ENCODE assay signal across 8 mouse cellular contexts in the genomic region with DNA sequence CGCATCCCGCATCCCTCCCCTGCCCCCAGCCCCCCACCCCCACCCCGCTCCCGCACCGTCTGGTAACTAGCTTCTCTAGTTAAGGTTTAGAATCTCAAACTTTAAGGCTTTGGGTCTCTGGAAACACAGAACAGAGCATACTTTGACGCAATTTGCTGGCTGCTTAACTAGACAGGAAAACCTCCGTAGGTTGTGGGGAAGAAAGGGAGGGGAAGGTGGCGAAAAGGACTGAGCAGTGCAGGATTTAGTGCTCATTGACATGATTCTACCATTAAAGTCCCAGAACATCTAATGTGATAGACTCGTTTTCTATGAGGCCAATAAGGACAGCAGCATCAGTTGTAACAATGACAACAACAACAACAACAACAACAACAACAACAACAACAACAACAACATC. TPM values are rescaled to one million over a fixed set of nuclear protein-coding genes. Genes with fewer than 3 reads are reported as not detected.
DNase-seq lines count a peak whose midpoint lies in the region; ATAC-seq and TF ChIP-seq lines count a peak whose summit lies in the region.
"Had no signal": no experiment of that assay in that cellular context is flagged by ENCODE, and none has a peak within 500 bp of the region (broad histone marks: within the 10 kb centered on the region; RNA-seq: fewer than 3 reads in every experiment).

No protein-coding gene starts in this region.

- no peak for TF ChIP-seq EP300 in stomach, postnatal 0 days (optimal IDR thresholded peaks at IDR 0.05)

- H3K4me2 ChIP-seq in lung, embryonic 15.5 days: peak overlapping the region; percentile 82
- peak overlapping the region; percentile 96 for H3K4me2 ChIP-seq in forebrain, embryonic 14.5 days (ENCODE audit: low read length)
- H3K4me2 ChIP-seq in liver, embryonic 12.5 days: peak overlapping the region; percentile 37; the same call in 1 of the 2 replicates
- peak overlapping the region; percentile 64 for H3K4me2 ChIP-seq in stomach, postnatal 0 days (replicated peaks; ENCODE audit: low read depth)

- peaks cover 14% of the 10 kb centered on the region; the same call in 1 of the 2 replicates for H3K4me1 ChIP-seq in lung, embryonic 15.5 days
- peaks cover 9% of the 10 kb centered on the region for H3K4me1 ChIP-seq in forebrain, embryonic 14.5 days (ENCODE audit: control insufficient read depth, insufficient read depth, low read length)
- H3K4me1 ChIP-seq in liver, embryonic 12.5 days: no peaks in the 10 kb centered on the region
- no peaks in the 10 kb centered on the region for H3K4me1 ChIP-seq in stomach, postnatal 0 days (replicated peaks; ENCODE audit: control insufficient read depth, insufficient read depth)

- intact Hi-C loops in left cerebral cortex, postnatal 36 days (cut with DNase I): loop anchor here (5.0 kb wide), 2 partner anchors 512 to 1008 kb away; no protein-coding TSS in a partner anchor

- H3K27me3 ChIP-seq in lung, embryonic 15.5 days: peaks cover 20% of the 10 kb centered on the region; the same call in 1 of the 2 replicates
- H3K27me3 ChIP-seq in forebrain, embryonic 14.5 days (replicated peaks; ENCODE audit: control insufficient read depth, insufficient read depth, low read length): 0 out of 2 replicates have a peak, but pooled peaks cover 8% of the 10 kb centered on the region
- H3K27me3 ChIP-seq in liver, embryonic 12.5 days (replicated peaks): peaks cover 33% of the 10 kb centered on the region; the same call in 1 of the 2 replicates
- no peaks in the 10 kb centered on the region for H3K27me3 ChIP-seq in stomach, postnatal 0 days (ENCODE audit: control insufficient read depth, insufficient read depth, low read length)

- no peaks in the 10 kb centered on the region for H3K36me3 ChIP-seq in lung, embryonic 15.5 days
- H3K36me3 ChIP-seq in forebrain, embryonic 14.5 days (ENCODE audit: control insufficient read depth, insufficient read depth, low read length): no peaks in the 10 kb centered on the region
- H3K36me3 ChIP-seq in liver, embryonic 12.5 days: no peaks in the 10 kb centered on the region
- H3K36me3 ChIP-seq in stomach, postnatal 0 days (ENCODE audit: control insufficient read depth, insufficient read depth, low read length): no peaks in the 10 kb centered on the region

- no peak overlapping the region for H3K27ac ChIP-seq in lung, embryonic 15.5 days
- H3K27ac ChIP-seq in forebrain, embryonic 14.5 days (ENCODE audit: low read depth, low read length): no peak overlapping the region
- H3K27ac ChIP-seq in liver, embryonic 12.5 days: no peak overlapping the region
- no peak overlapping the region for H3K27ac ChIP-seq in stomach, postnatal 0 days (replicated peaks)

- H3K9ac ChIP-seq in lung, embryonic 15.5 days: no peak overlapping the region
- H3K9ac ChIP-seq in forebrain, embryonic 14.5 days (ENCODE audit: low read length): peak overlapping the region; percentile 60
- H3K9ac ChIP-seq in liver, embryonic 12.5 days: no peak overlapping the region
- no peak overlapping the region for H3K9ac ChIP-seq in stomach, postnatal 0 days (ENCODE audit: low read length)

- TF ChIP-seq CTCF in stomach, postnatal 0 days (IDR thresholded peaks at IDR 0.05; ENCODE audit: low read depth): no peak

- 3% methylated on average over 9 of the region's 9 CpGs for WGBS in lung, embryonic 15.5 days
- WGBS in forebrain, embryonic 14.5 days: 3% methylated on average over 9 of the region's 9 CpGs
- 4% methylated on average over 9 of the region's 9 CpGs for WGBS in liver, embryonic 12.5 days (ENCODE audit: insufficient replicate concordance)
- WGBS in stomach, postnatal 0 days: 3% methylated on average over 9 of the region's 9 CpGs

- DNase-seq in lung, postnatal 36 days: no peak
- no peak for DNase-seq in forebrain, embryonic 14.5 days (ENCODE audit: low spot score)
- no peak for DNase-seq in stomach, postnatal 0 days (ENCODE audit: low spot score)
- no peak for DNase-seq in left cerebral cortex, postnatal 36 days (ENCODE audit: low spot score in 2 of 2)

- H3K9me3 ChIP-seq in lung, embryonic 15.5 days: no peaks in the 10 kb centered on the region
- no peaks in the 10 kb centered on the region for H3K9me3 ChIP-seq in forebrain, embryonic 14.5 days (replicated peaks; ENCODE audit: control insufficient read depth, low read length)
- H3K9me3 ChIP-seq in liver, embryonic 12.5 days (replicated peaks): no peaks in the 10 kb centered on the region
- no peaks in the 10 kb centered on the region for H3K9me3 ChIP-seq in stomach, postnatal 0 days (ENCODE audit: control insufficient read depth, low read length)

- peak overlapping the region; percentile 49 for H3K4me3 ChIP-seq in lung, embryonic 15.5 days
- H3K4me3 ChIP-seq in forebrain, embryonic 14.5 days (ENCODE audit: low read depth, low read length): peak overlapping the region; percentile 45
- no peak overlapping the region for H3K4me3 ChIP-seq in liver, embryonic 12.5 days
- H3K4me3 ChIP-seq in stomach, postnatal 0 days (ENCODE audit: low read depth, low read length): peak overlapping the region; percentile 39

- ATAC-seq in lung, embryonic 15.5 days (ENCODE audit: borderline replicate concordance, extremely low read depth, low FRiP score, low TSS enrichment): no peak
- 0 out of 2 replicates have a peak, but pooled peaks have one; percentile 13 for ATAC-seq in forebrain, embryonic 14.5 days
- no peak for ATAC-seq in liver, embryonic 12.5 days
- no peak for ATAC-seq in stomach, postnatal 0 days (ENCODE audit: low FRiP score, low TSS enrichment)
- ATAC-seq in granulocyte monocyte progenitor cell, adult 5-6 weeks (replicated peaks; ENCODE audit: poor library complexity, severe bottlenecking): no peak

RNA-seq across cellular contexts. Expression of gene Pcdh20, which starts 1.2 kb away (rescaled TPM):
- 3.4 and 3.8 TPM in 2 replicates for polyA plus RNA-seq in lung, embryonic 15.5 days (2015; fragmentation: Nextera tagmentation; extraction: Ambion mirVana)
- polyA plus RNA-seq in forebrain, embryonic 14.5 days (2014; fragmentation: Nextera tagmentation; extraction: Ambion mirVana): 5.2 and 5.7 TPM in 2 replicates
- 0.05 and 0.08 TPM in 2 replicates for polyA plus RNA-seq in liver, embryonic 12.5 days (2016; fragmentation: Nextera tagmentation; extraction: Ambion mirVana)
- 1.1 and 1.3 TPM in 2 replicates for polyA plus RNA-seq in stomach, postnatal 0 days (2015; fragmentation: Nextera tagmentation; extraction: Ambion mirVana)
- total RNA-seq in granulocyte monocyte progenitor cell, adult 5-6 weeks (2014; fragmentation: Nextera tagmentation): not detected in 2 replicates
- total RNA-seq in granulocyte monocyte progenitor cell, adult 5-6 weeks (2017): not detected in 2 replicates
- total RNA-seq in left cerebral cortex, postnatal 36 days (2021): 10 to 100 TPM; 28.6 to 32.2 TPM
- total RNA-seq: common myeloid progenitor, adult 5-6 weeks had no signal

Comparison
In these comparisons a context has a peak if more than half of its experiments do, and no peak if none do; other contexts are left out.
1. H3K4me2 ChIP-seq: peak in every context shown above with its lines; median percentile 96 in forebrain, embryonic 14.5 days; 82 in lung, embryonic 15.5 days; 64 in stomach, postnatal 0 days; 37 in liver, embryonic 12.5 days.